In genomic region chr5:73071319-73071718, GRCm38 (mm10) we compare ENCODE assay signal across 8 mouse cellular contexts.
A peak's percentile ranks its signal among the peaks of the same experiment; 100 is the strongest.
DNase-seq lines count a peak whose midpoint lies in the region; ATAC-seq and TF ChIP-seq lines count a peak whose summit lies in the region.

No protein-coding gene starts in this region.

- no peaks in the 10 kb centered on the region for H3K4me1 ChIP-seq in cerebellum, adult 2 months (ENCODE audit: control insufficient read depth, insufficient read depth, low read length)
- H3K4me1 ChIP-seq in forebrain, embryonic 16.5 days (replicated peaks; ENCODE audit: control insufficient read depth, insufficient read depth, low read length), result no peaks in the 10 kb centered on the region

- peak; percentile 84 for ATAC-seq in forebrain, embryonic 16.5 days
- peak; percentile 74 for ATAC-seq in megakaryocyte, adult 5-6 weeks (ENCODE audit: poor library complexity, severe bottlenecking)

- no peak overlapping the region for H3K9ac ChIP-seq in forebrain, embryonic 16.5 days (replicated peaks; ENCODE audit: low read depth, low read length)

- no peak overlapping the region for H3K4me3 ChIP-seq in cerebellum, adult 2 months (replicated peaks; ENCODE audit: insufficient read depth, low read depth, low read length)
- no peak overlapping the region for H3K4me3 ChIP-seq in forebrain, embryonic 16.5 days (replicated peaks; ENCODE audit: low read length)
- H3K4me3 ChIP-seq in left cerebral cortex, adult 2 months, result no peak overlapping the region

- peaks cover 35% of the 10 kb centered on the region for H3K36me3 ChIP-seq in forebrain, embryonic 16.5 days (ENCODE audit: control insufficient read depth, insufficient read depth)

- intact Hi-C loops in left cerebral cortex, adult 2 months (cut with DNase I), result loop anchor here (1.0 kb wide), 1 partner anchor 87 kb away; no protein-coding TSS in a partner anchor

- TF ChIP-seq CTCF in cerebellum, adult 2 months (IDR thresholded peaks at IDR 0.05; ENCODE audit: borderline replicate concordance, insufficient read depth, low read depth, low read length), result peak; percentile 91
- peak; percentile 89 for TF ChIP-seq CTCF in left cerebral cortex, adult 2 months (IDR thresholded peaks at IDR 0.05)

- no peak overlapping the region for H3K27ac ChIP-seq in cerebellum, adult 2 months (ENCODE audit: insufficient read depth, low read length)
- no peak overlapping the region for H3K27ac ChIP-seq in forebrain, embryonic 16.5 days (ENCODE audit: low read length)
- H3K27ac ChIP-seq in left cerebral cortex, adult 2 months, result no peak overlapping the region

- TF ChIP-seq POLR2A in cerebellum, adult 2 months (IDR thresholded peaks at IDR 0.05; ENCODE audit: borderline replicate concordance, insufficient read depth, low read length), result no peak

- H3K9me3 ChIP-seq in forebrain, embryonic 16.5 days (ENCODE audit: control insufficient read depth, low read length), result no peaks in the 10 kb centered on the region

- no peak overlapping the region for H3K4me2 ChIP-seq in forebrain, embryonic 16.5 days (ENCODE audit: low read length)

- 18% methylated on average over 15 of the region's 15 CpGs for WGBS in cerebellum, adult 2 months
- 24% methylated on average over 15 of the region's 15 CpGs for WGBS in forebrain, embryonic 16.5 days

- DNase-seq in NIH3T3 (ENCODE audit: low read depth), result peak; percentile 94
- DNase-seq in cerebellum, adult 2 months, result peak; percentile 59 to 70
- peak; percentile 72 for DNase-seq in induced T-regulatory cell, adult 2 months (ENCODE audit: low read depth)
- peak; percentile 81 to 84 for DNase-seq in left cerebral cortex, adult 2 months (ENCODE audit: extremely low spot score in 1 of 2, low spot score in 2 of 2)
- peak; percentile 84 for DNase-seq in right cerebral cortex, adult 18-20 months
- DNase-seq in urinary bladder, postnatal 10 days (ENCODE audit: low spot score), result peak; percentile 57

- no peaks in the 10 kb centered on the region for H3K27me3 ChIP-seq in cerebellum, adult 2 months (ENCODE audit: control insufficient read depth, insufficient read depth, low read length)
- no peaks in the 10 kb centered on the region for H3K27me3 ChIP-seq in forebrain, embryonic 16.5 days (replicated peaks; ENCODE audit: control insufficient read depth, insufficient read depth, low read length)
